Mouse (Mus musculus): ENCODE data around the gene Drosha. TPM values are rescaled to one million over a fixed set of nuclear protein-coding genes. Genes with fewer than 3 reads are reported as not detected.
A peak's percentile ranks its signal among the peaks of the same experiment; 100 is the strongest.
"Not testable (repeated sequence)": the region's sequence is repeated elsewhere in the genome, so short reads cannot be mapped to it uniquely, and the experiment has no call there.

The Drosha gene
- polyA plus RNA-seq, 1 experiment from 2014 or later = 50.0 TPM

GRCm38 (mm10) chr15:12896022-12897009 is 71.7 kb downstream of the Drosha start:
- Histone ChIP-seq H3K4me2 (no peak overlapping the region), H3K36me3 (peaks cover 75% of the 10 kb centered on the region), H3K27me3 (no peaks in the 10 kb centered on the region), H3K4me3 (no peak overlapping the region), H3K9ac (no peak overlapping the region), H3K9me3 (no peaks in the 10 kb centered on the region), H3K4me1 (replicated peaks) (no peaks in the 10 kb centered on the region), H3K27ac (no peak overlapping the region)
- no peak for ATAC-seq (ENCODE audit: low FRiP score)
- WGBS = 96% methylated on average over 18 of the region's 18 CpGs

- no peak for ATAC-seq (ENCODE audit: low FRiP score)
- Histone ChIP-seq H3K36me3 (peaks cover 86% of the 10 kb centered on the region), H3K4me2 (no peak overlapping the region), H3K4me3 (no peak overlapping the region), H3K9ac (no peak overlapping the region), H3K27ac (no peak overlapping the region), H3K4me1 (replicated peaks) (no peaks in the 10 kb centered on the region), H3K9me3 (no peaks in the 10 kb centered on the region), H3K27me3 (no peaks in the 10 kb centered on the region)
- WGBS = 92% methylated on average over 8 of the region's 8 CpGs
These were observed 73.2 kb downstream of the Drosha start for GRCm38 (mm10) chr15:12897831-12898230.

- H3K9me3 ChIP-seq = no peaks in the 10 kb centered on the region
- H3K4me3 ChIP-seq = no peak overlapping the region
- no peak overlapping the region for H3K4me2 ChIP-seq
- no peaks in the 10 kb centered on the region for H3K4me1 ChIP-seq (replicated peaks)
- no peak overlapping the region for H3K9ac ChIP-seq
- peaks cover 83% of the 10 kb centered on the region for H3K36me3 ChIP-seq
- no peak for ATAC-seq (ENCODE audit: low FRiP score)
- no peaks in the 10 kb centered on the region for H3K27me3 ChIP-seq
- H3K27ac ChIP-seq = no peak overlapping the region
- WGBS = 94% methylated on average over 18 of the region's 18 CpGs
These were observed 76.0 kb downstream of the Drosha start for GRCm38 (mm10) chr15:12900428-12901196.

- Histone ChIP-seq H3K27me3 (no peaks in the 10 kb centered on the region), H3K9me3 (no peaks in the 10 kb centered on the region), H3K27ac (no peak overlapping the region), H3K4me3 (no peak overlapping the region), H3K36me3 (peaks cover 80% of the 10 kb centered on the region), H3K4me2 (no peak overlapping the region), H3K9ac (no peak overlapping the region), H3K4me1 (replicated peaks) (no peaks in the 10 kb centered on the region)
- WGBS = 91% methylated on average over 8 of the region's 8 CpGs
- no peak for ATAC-seq (ENCODE audit: low FRiP score)
These were observed 76.6 kb downstream of the Drosha start for GRCm38 (mm10) chr15:12901197-12901570.

GRCm38 (mm10) chr15:12904442-12904841 is 79.8 kb downstream of the Drosha start:
- H3K27ac ChIP-seq = no peak overlapping the region

GRCm38 (mm10) chr15:12907962-12908719 is 83.5 kb downstream of the Drosha start:
- H3K36me3 ChIP-seq = peaks cover 38% of the 10 kb centered on the region
- 90% methylated on average over 19 of the region's 19 CpGs for WGBS
- no peak for ATAC-seq (ENCODE audit: low FRiP score)

More at GRCm38 (mm10) chr15:12904442-12904841, 79.8 kb downstream of the Drosha start:
- Histone ChIP-seq H3K36me3 (peaks cover 67% of the 10 kb centered on the region), H3K4me3 (no peak overlapping the region), H3K4me2 (no peak overlapping the region), H3K4me1 (replicated peaks) (no peaks in the 10 kb centered on the region), H3K9ac (no peak overlapping the region), H3K27me3 (no peaks in the 10 kb centered on the region), H3K9me3 (no peaks in the 10 kb centered on the region)
- 92% methylated on average over 6 of the region's 6 CpGs for WGBS
- ATAC-seq (ENCODE audit: low FRiP score) = no peak

GRCm38 (mm10) chr15:12908720-12909028 is 84.1 kb downstream of the Drosha start:
- H3K4me3 ChIP-seq = no peak overlapping the region
- H3K4me2 ChIP-seq = no peak overlapping the region
- no peaks in the 10 kb centered on the region for H3K9me3 ChIP-seq
- ATAC-seq (ENCODE audit: low FRiP score) = no peak
- 82% methylated on average over 4 of the region's 4 CpGs for WGBS
- H3K27ac ChIP-seq = no peak overlapping the region
- no peak overlapping the region for H3K9ac ChIP-seq
- H3K36me3 ChIP-seq = peaks cover 38% of the 10 kb centered on the region
- H3K27me3 ChIP-seq = no peaks in the 10 kb centered on the region
- no peaks in the 10 kb centered on the region for H3K4me1 ChIP-seq (replicated peaks)

More at GRCm38 (mm10) chr15:12907962-12908719, 83.5 kb downstream of the Drosha start:
- H3K9ac ChIP-seq = no peak overlapping the region
- H3K4me1 ChIP-seq (replicated peaks) = no peaks in the 10 kb centered on the region
- H3K9me3 ChIP-seq = no peaks in the 10 kb centered on the region
- H3K27ac ChIP-seq = no peak overlapping the region
- no peak overlapping the region for H3K4me3 ChIP-seq
- H3K27me3 ChIP-seq = no peaks in the 10 kb centered on the region
- no peak overlapping the region for H3K4me2 ChIP-seq

GRCm38 (mm10) chr15:12909171-12909570 is 84.6 kb downstream of the Drosha start:
- ATAC-seq (ENCODE audit: low FRiP score) = no peak
- Histone ChIP-seq H3K9ac (no peak overlapping the region), H3K4me2 (no peak overlapping the region), H3K36me3 (peaks cover 38% of the 10 kb centered on the region), H3K4me3 (no peak overlapping the region), H3K9me3 (no peaks in the 10 kb centered on the region), H3K27ac (no peak overlapping the region), H3K4me1 (replicated peaks) (no peaks in the 10 kb centered on the region), H3K27me3 (no peaks in the 10 kb centered on the region)
- WGBS = 64% methylated on average over 7 of the region's 7 CpGs

GRCm38 (mm10) chr15:12911082-12911481 is 86.5 kb downstream of the Drosha start:
- WGBS = 84% methylated on average over 7 of the region's 7 CpGs
- H3K9ac ChIP-seq = no peak overlapping the region
- H3K4me2 ChIP-seq = no peak overlapping the region
- no peak; the same call in 1 of the 2 replicates for ATAC-seq (ENCODE audit: low FRiP score)
- H3K9me3 ChIP-seq = no peaks in the 10 kb centered on the region
- H3K27me3 ChIP-seq = no peaks in the 10 kb centered on the region
- no peak overlapping the region for H3K4me3 ChIP-seq
- H3K27ac ChIP-seq = no peak overlapping the region; the same call in 1 of the 2 replicates
- H3K36me3 ChIP-seq = peaks cover 38% of the 10 kb centered on the region
- H3K4me1 ChIP-seq (replicated peaks) = no peaks in the 10 kb centered on the region

- ATAC-seq (ENCODE audit: low FRiP score) = no peak
- Histone ChIP-seq H3K4me2 (no peak overlapping the region), H3K4me3 (no peak overlapping the region), H3K9me3 (no peaks in the 10 kb centered on the region), H3K27me3 (no peaks in the 10 kb centered on the region), H3K27ac (no peak overlapping the region), H3K36me3 (peaks cover 73% of the 10 kb centered on the region), H3K4me1 (replicated peaks) (0 out of 2 replicates have a peak, but pooled peaks cover 4% of the 10 kb centered on the region), H3K9ac (no peak overlapping the region)
- 79% methylated on average over 10 of the region's 10 CpGs for WGBS
These were observed 91.8 kb downstream of the Drosha start for GRCm38 (mm10) chr15:12916314-12916815.

- not testable (repeated sequence) for H3K27me3 ChIP-seq; ATAC-seq (ENCODE audit: low FRiP score); H3K9ac ChIP-seq; H3K4me2 ChIP-seq; H3K4me1 ChIP-seq (replicated peaks); H3K9me3 ChIP-seq; H3K4me3 ChIP-seq
- H3K36me3 ChIP-seq = peaks cover 76% of the 10 kb centered on the region
- WGBS = 82% methylated on average over 11 of the region's 11 CpGs
- peak overlapping the region; percentile 40; the same call in 1 of the 2 replicates for H3K27ac ChIP-seq
These were observed 94.8 kb downstream of the Drosha start for GRCm38 (mm10) chr15:12919326-12919966.
